Mouse (Mus musculus) gastrocnemius, postnatal 4 days (tissue): Measurements from ENCODE around the gene Ramp2. TPM values are rescaled to one million over a fixed set of nuclear protein-coding genes. Genes with fewer than 3 reads are reported as not detected.
A peak's percentile ranks its signal among the peaks of the same experiment; 100 is the strongest.

Experiments used
- DNase-seq, 2 experiments: peaks; one replicate each; pipeline ENCODE4 v3.0.0; 2021 to 2022; ENCODE audit warnings: low spot score in 2 of 2, mixed read lengths in 2 of 2
- total RNA-seq, 2 experiments: library from RNA; stranded (reverse); gene quantifications; 2 replicates each; pipeline ENCODE4 v1.2.3; 2021

Ramp2 gene
- total RNA-seq, 2 experiments from 2014 or later, result 82.6 to 85.8 TPM

DNA sequence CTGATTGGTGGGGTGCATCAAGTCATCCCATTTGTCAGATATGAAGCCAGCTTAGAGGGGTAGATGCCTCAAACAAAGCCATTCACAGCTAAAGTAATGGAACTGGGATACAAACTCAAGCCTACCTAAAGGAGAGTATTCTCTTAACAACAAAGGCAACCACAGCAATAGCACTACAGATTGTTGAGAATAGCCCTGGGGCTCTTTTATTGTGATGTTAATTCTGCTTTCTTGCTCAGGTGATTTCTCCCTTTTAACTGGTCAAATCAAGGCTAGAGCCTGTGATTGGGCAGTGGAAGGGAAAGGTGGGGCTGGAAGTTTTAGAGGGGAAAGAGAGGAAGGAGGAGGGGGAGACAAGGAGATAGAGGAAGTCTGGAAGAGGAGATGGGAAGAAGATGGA lies 11.7 kb upstream of the Ramp2 start:
- DNase-seq, result no peak

- no peak for DNase-seq
These were observed 10.4 kb upstream of the Ramp2 start for GRCm38 (mm10) chr11:101235429-101235828.

GRCm38 (mm10) chr11:101236782-101237181 lies 9.0 kb upstream of the Ramp2 start:
- no peak for DNase-seq

DNA sequence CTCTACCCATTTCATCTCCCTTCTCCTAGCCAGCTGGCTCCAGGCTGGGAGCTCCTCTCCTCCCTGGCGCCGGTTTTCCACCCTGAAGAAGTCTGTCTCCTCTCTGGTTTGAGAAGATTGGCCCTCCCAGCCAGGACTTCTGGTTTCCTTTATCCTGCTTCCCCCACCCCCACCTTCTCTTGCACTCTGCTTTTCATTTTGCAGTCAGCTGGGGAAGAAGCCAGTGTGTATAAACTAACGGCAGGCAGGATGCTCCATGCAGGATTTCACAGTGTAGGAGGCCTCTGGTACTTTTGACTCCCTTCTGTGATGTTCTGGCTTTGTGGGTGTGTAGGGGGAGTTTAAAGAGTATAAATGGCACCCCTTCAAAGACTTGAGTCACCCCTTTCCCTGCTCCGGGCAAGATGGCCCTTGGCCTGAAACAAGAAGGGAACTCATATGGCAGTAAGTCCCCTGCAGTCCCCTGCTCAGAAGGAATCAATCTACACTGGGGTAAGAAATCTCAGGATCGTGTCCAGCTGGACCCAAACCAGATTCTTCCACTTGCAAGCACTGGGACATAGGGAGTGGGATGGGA lies 7.7 kb upstream of the Ramp2 start:
- peak in 1 of 2 experiments; percentile 40 for DNase-seq

DNA sequence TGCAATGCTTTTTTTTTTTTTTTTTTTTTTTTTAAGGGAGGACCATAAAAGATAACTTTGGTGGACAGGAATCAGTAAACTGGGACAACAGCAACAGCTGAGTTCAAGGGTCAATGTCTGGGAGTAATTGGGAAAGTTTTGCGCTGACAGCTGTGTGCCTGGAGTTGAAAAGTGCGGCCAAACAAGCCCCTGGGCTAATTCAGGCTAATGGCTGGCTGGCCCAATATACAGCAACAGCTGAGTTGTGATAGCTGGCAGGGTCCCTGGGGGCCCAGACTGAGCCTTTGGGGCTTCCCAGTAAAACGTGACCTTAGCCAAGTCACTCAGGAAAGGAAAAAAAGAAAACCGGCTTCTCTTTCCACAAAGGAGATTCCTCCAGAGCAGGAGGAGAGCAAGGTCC lies 757 bp upstream of the Ramp2 start:
- peak in 1 of 2 experiments; percentile 65 for DNase-seq

DNA sequence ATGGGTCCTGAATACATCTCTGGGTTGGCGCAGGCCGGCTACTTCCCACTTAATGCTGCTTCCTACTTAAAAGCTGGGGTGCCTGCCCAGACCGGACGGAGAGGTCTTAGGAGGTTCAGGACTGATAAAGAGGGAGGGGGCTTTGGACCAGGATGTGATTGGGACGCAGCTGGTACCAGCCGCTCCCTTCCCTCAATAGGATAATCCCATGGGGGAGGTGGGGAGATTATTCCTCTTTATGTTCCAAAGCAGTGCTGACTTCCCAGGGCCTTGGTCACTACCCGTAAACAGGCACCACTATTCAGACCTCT lies 829 bp downstream of the Ramp2 start:
- no peak for DNase-seq

DNA sequence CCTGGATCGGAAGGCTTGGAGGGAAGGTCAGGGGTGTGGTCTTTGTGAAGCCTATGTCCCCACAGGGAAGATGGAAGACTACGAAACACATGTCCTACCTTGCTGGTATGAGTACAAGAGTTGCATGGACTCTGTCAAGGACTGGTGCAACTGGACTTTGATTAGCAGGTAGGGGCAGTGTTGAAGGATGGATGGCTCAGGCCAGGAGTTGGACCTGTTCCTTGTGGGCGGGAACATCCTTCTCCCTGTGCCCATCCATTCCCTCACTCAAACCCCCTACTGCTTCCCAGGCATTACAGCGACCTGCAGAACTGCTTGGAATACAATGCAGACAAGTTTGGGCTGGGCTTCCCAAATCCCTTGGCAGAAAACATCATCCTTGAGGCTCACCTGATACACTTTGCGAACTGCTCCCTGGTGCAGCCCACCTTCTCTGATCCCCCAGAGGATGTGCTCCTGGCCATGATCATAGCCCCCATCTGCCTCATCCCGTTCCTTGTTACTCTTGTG lies 1.7 kb downstream of the Ramp2 start:
- DNase-seq, result no peak

DNA sequence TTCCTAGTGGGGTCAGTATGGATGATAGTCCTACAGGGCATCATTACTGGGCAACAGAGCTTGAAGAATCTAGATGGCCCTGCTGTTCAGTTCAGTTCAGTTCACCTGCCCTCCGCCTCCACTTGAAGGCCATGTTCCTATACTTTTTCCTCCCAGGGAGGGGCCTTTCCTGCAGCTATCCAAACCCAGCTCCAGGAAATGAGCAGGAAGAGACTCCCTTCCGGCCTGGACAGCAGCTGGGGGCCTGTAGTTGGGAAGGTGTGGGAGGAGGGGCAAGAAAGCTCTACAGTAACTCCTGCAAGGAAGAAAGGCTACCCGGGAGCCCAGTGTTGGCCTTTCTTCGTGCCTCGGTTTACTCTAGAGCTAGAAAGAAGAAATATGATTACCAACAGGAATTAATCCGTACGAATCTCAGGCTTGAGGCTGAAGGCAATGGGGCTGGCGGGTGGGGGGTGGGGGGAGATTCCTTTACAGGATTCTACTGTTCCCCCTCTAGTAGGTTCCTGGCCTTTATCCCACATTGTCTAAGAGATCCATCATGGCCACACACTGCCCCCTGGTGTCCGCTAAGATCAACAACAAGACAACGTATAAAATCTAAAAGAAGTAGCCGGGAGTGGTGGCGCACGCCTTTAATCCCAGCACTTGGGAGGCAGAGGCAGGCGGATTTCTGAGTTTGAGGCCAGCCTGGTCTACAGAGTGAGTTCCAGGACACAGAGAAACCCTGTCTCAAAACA lies 2.6 kb downstream of the Ramp2 start:
- DNase-seq, result peak in 1 of 2 experiments; percentile 64

- DNase-seq, result no peak
These were observed 5.2 kb downstream of the Ramp2 start for GRCm38 (mm10) chr11:101251031-101251430.

GRCm38 (mm10) chr11:101252941-101253340 lies 7.1 kb downstream of the Ramp2 start:
- no peak for DNase-seq

GRCm38 (mm10) chr11:101253613-101254389 lies 8.0 kb downstream of the Ramp2 start, which contains the start of gene Vps25:
Gene Vps25 (plus strand): TSS chr11:101253707.
- DNase-seq, result peak; percentile 70 to 84

DNA sequence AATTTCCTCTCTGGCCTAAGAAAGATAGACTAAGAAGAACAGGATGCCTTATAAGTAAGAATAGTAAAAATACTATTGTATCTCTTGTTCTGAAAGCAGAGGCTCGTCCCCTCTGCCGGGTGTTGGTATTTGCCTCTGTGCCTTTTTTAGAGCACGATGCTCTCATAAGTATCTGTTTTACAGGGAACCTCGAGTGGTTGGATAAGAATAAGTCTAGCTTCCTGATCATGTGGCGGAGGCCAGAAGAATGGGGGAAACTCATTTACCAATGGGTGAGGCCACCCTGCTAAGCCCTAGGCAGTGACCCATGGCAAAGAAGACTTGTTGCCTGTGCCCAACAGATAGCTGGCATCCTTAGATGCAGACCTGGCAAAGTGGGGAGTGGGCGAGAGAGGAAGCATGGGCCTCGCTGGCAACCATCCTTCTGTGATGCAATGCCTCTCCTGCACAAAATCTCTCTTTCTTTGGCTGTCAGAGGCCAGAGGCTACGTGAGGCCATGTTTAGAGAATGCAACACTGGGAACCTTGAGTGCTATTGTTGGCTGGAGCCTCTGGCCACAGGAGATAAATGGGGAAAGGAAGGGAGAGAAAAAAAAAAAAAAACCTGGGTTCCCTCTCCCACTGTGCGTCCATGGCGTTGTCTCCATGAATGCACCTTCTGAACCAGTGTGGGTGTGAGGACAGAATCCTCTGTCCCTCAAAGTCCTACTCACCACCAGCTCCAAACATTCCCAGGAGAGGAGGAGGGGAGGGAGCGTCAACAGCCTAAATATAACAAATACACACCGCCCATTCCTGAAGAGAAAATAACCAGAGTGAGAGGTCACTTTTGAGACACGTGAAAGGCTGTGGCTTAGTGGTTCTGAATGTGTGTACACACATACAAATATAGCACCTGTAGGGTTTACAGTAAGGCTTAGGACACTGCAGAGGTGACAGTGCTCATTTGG lies 10.3 kb downstream of the Ramp2 start:
- DNase-seq, result no peak

- peak in 1 of 2 experiments; percentile 12 for DNase-seq
These were observed 13.5 kb downstream of the Ramp2 start for GRCm38 (mm10) chr11:101259261-101259712.

DNA sequence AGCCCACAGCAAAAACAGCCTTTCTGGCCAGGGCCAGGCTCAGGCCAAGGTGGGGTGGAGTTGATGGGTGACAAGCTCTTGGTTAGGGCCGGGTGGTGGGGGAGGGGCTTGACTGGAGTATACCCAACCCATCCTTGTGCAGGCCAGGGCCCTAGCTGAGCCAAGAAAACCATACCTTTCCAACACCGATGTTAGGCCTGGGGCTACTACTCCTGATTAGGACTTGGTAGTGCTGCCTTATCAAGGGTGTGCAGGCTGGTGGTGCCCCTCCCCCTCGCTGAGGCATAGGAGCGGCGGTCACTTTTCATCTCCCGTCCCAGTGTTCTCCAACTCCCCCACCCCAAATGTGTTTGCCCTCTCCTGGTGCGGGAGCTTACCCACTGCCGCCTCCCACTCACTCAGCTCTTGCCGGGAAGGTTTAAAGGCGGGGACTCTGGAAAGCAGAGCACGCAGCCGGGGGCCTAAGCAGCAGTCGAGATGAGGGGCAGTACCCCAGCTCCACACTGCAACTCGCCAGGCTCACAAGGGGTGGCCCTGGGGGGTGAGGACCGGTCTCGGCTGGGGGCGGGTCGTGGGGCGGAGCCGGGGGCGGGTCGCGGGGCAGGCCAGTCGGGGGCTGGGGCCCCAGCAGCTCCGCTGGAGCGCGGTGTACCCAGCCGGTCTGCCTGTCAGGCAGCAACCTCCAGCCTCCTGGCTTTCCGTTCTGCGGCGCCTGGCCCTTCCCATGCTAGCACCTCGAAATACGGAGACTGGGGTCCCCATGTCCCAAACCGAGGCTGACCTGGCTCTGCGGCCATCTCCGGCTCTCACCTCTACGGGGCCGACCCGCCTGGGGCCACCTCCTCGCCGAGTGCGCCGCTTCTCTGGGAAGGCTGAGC lies 14.4 kb downstream of the Ramp2 start, which contains the start of gene Wnk4:
Gene Wnk4 (plus strand): TSS at position 620 of the 878 bp plus-strand sequence.
- peak; percentile 47 to 60 for DNase-seq

GRCm38 (mm10) chr11:101260826-101261380 lies 15.1 kb downstream of the Ramp2 start:
- DNase-seq, result peak in 1 of 2 experiments; percentile 22

- peak in 1 of 2 experiments; percentile 13 for DNase-seq
These were observed 16.6 kb downstream of the Ramp2 start for GRCm38 (mm10) chr11:101262272-101262967.

- no peak for DNase-seq
These were observed 17.5 kb downstream of the Ramp2 start for GRCm38 (mm10) chr11:101263138-101263988.

DNA sequence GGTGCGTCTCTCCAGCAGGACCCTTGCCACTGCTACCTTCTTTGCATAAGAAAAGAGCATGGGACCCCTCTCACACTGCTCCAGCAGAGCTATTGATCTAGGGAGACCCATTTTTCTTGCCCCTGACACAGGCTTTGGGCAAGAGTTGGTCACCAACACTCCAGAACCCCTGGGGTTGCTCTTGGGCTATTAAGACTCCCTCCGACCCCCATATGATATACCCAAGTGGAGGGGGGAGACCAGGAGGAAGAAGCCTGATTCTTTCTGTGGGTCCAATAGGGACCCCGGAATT lies 18.1 kb downstream of the Ramp2 start:
- no peak for DNase-seq
